ENCODE assay signal across 24 mouse cellular contexts in the genomic region with DNA sequence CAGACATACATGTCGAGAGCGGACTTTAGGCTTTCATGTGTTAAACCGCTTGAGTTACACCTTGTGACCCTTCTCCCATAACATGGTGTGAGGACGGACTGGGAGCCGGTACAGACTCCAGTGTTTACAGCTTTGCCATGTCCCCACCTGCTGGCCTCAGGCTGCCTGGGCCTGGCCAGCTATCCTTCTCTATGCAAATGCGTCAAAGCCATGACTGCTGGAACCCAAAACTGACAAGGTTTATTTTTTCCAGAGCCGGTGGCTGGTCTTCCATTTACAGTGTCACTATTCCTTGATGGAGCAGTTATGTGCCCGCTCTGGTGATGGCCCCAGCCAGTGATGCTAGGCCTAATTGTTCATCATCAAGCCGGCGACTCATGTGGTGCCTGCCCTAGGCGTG. TPM values are rescaled to one million over a fixed set of nuclear protein-coding genes. Genes with fewer than 3 reads are reported as not detected.
DNase-seq lines count a peak whose midpoint lies in the region; ATAC-seq and TF ChIP-seq lines count a peak whose summit lies in the region.
"Had no signal": no experiment of that assay in that cellular context is flagged by ENCODE, and none has a peak within 500 bp of the region (broad histone marks: within the 10 kb centered on the region; RNA-seq: fewer than 3 reads in every experiment).

No protein-coding gene starts in this region.

- H3K36me3 ChIP-seq in hindbrain, postnatal 0 days (ENCODE audit: insufficient read depth, low read length), result peaks cover 16% of the 10 kb centered on the region
- peaks cover 24% of the 10 kb centered on the region for H3K36me3 ChIP-seq in hindbrain, embryonic 12.5 days

- no peaks in the 10 kb centered on the region for H3K4me1 ChIP-seq in hindbrain, postnatal 0 days (ENCODE audit: insufficient read depth, low read length)
- H3K4me1 ChIP-seq in hindbrain, embryonic 12.5 days, result peaks cover 3% of the 10 kb centered on the region; the same call in 1 of the 2 replicates
- H3K4me1 ChIP-seq: embryonic facial prominence, embryonic 15.5 days; forebrain, embryonic 15.5 days; lung, embryonic 15.5 days had no signal

- no peak overlapping the region for H3K27ac ChIP-seq in hindbrain, postnatal 0 days
- no peak overlapping the region for H3K27ac ChIP-seq in hindbrain, embryonic 12.5 days
- H3K27ac ChIP-seq: embryonic facial prominence, embryonic 15.5 days; forebrain, embryonic 15.5 days; limb, embryonic 12.5 days; liver, embryonic 13.5 days; lung, embryonic 15.5 days; midbrain, embryonic 13.5 days had no signal

- peak; percentile 55 to 58 for DNase-seq in cerebellum, adult 18-20 months
- DNase-seq in cerebellum, postnatal 14 days, result no peak
- DNase-seq in hindbrain, postnatal 0 days (ENCODE audit: low spot score), result no peak
- peak; percentile 61 for DNase-seq in brain, adult 2 months (ENCODE audit: low read depth, low spot score)
- DNase-seq in cerebellum, postnatal 36 days, result peak; percentile 45 to 46
- DNase-seq in neural tube, embryonic 10.5 days (ENCODE audit: extremely low spot score, low spot score), result no peak
- DNase-seq: adrenal gland, postnatal 25 days; gastrocnemius, postnatal 14 days; heart, adult 18-20 months; kidney, adult 2 months; kidney, postnatal 10 days; layer of hippocampus, postnatal 36 days; liver, embryonic 13.5 days; lung, postnatal 36 days; right cerebral cortex, postnatal 14 days had no signal

- peak; percentile 32 for TF ChIP-seq CTCF in hindbrain, postnatal 0 days (IDR thresholded peaks at IDR 0.05; ENCODE audit: low read depth)

- no peaks in the 10 kb centered on the region for H3K9me3 ChIP-seq in hindbrain, postnatal 0 days (ENCODE audit: low read length)
- H3K9me3 ChIP-seq in hindbrain, embryonic 12.5 days (replicated peaks), result no peaks in the 10 kb centered on the region
- H3K9me3 ChIP-seq: embryonic facial prominence, embryonic 15.5 days; forebrain, embryonic 15.5 days; limb, embryonic 12.5 days; liver, embryonic 13.5 days; lung, embryonic 15.5 days; megakaryocyte, embryonic 14.5 days; midbrain, embryonic 13.5 days had no signal

- H3K27me3 ChIP-seq in hindbrain, postnatal 0 days (ENCODE audit: insufficient read depth, low read length), result no peaks in the 10 kb centered on the region
- no peaks in the 10 kb centered on the region for H3K27me3 ChIP-seq in hindbrain, embryonic 12.5 days
- H3K27me3 ChIP-seq: embryonic facial prominence, embryonic 15.5 days; forebrain, embryonic 15.5 days; limb, embryonic 12.5 days; liver, embryonic 13.5 days; lung, embryonic 15.5 days; megakaryocyte, embryonic 14.5 days; midbrain, embryonic 13.5 days had no signal

- H3K4me2 ChIP-seq in hindbrain, postnatal 0 days (ENCODE audit: low read depth, low read length), result no peak overlapping the region
- H3K4me2 ChIP-seq in hindbrain, embryonic 12.5 days (replicated peaks), result no peak overlapping the region
- H3K4me2 ChIP-seq: embryonic facial prominence, embryonic 15.5 days; forebrain, embryonic 15.5 days; limb, embryonic 12.5 days; liver, embryonic 13.5 days; lung, embryonic 15.5 days; midbrain, embryonic 13.5 days had no signal

- H3K9ac ChIP-seq in hindbrain, postnatal 0 days (replicated peaks; ENCODE audit: low read length), result no peak overlapping the region
- H3K9ac ChIP-seq in hindbrain, embryonic 12.5 days, result no peak overlapping the region
- H3K9ac ChIP-seq: embryonic facial prominence, embryonic 15.5 days; forebrain, embryonic 15.5 days; limb, embryonic 12.5 days; liver, embryonic 13.5 days; lung, embryonic 15.5 days; midbrain, embryonic 13.5 days had no signal

- no peak overlapping the region for H3K4me3 ChIP-seq in hindbrain, postnatal 0 days (ENCODE audit: low read length)
- H3K4me3 ChIP-seq in hindbrain, embryonic 12.5 days, result no peak overlapping the region
- H3K4me3 ChIP-seq: embryonic facial prominence, embryonic 15.5 days; forebrain, embryonic 15.5 days; limb, embryonic 12.5 days; liver, embryonic 13.5 days; lung, embryonic 15.5 days; megakaryocyte, embryonic 14.5 days; midbrain, embryonic 13.5 days had no signal

- WGBS in hindbrain, postnatal 0 days, result 80% methylated on average over 11 of the region's 11 CpGs
- WGBS in hindbrain, embryonic 12.5 days, result 83% methylated on average over 11 of the region's 11 CpGs

- ATAC-seq in hindbrain, postnatal 0 days, result no peak
- ATAC-seq in hindbrain, embryonic 12.5 days (ENCODE audit: low FRiP score), result no peak
- ATAC-seq: CD4-positive, CD25-positive, alpha-beta regulatory T cell, adult 4 months; forebrain, embryonic 15.5 days; hindbrain, embryonic 16.5 days; midbrain, embryonic 13.5 days had no signal

RNA-seq across cellular contexts. Expression of gene Sept8, which starts 22.2 kb away (rescaled TPM):
- 55.3 and 56.6 TPM in 2 replicates for total RNA-seq in hindbrain, postnatal 0 days (2014; rRNA removed)
- polyA plus RNA-seq in hindbrain, postnatal 0 days (2015; fragmentation: Nextera tagmentation; extraction: Ambion mirVana), result 19.1 and 20.9 TPM in 2 replicates
- polyA plus RNA-seq in hindbrain, embryonic 12.5 days (2016; fragmentation: Nextera tagmentation; extraction: Ambion mirVana), result 24.2 and 28.1 TPM in 2 replicates

RNA-seq across cellular contexts. Expression of gene Kif3a, which starts 26.0 kb away (rescaled TPM):
- 73.7 and 82.9 TPM in 2 replicates for total RNA-seq in hindbrain, postnatal 0 days (2014; rRNA removed)
- polyA plus RNA-seq in hindbrain, postnatal 0 days (2015; fragmentation: Nextera tagmentation; extraction: Ambion mirVana), result 332 and 344 TPM in 2 replicates
- 155 and 160 TPM in 2 replicates for polyA plus RNA-seq in hindbrain, embryonic 12.5 days (2016; fragmentation: Nextera tagmentation; extraction: Ambion mirVana)

Comparison
In these comparisons a context has a peak if more than half of its experiments do, and no peak if none do; other contexts are left out.
1. DNase-seq: peak in cerebellum, adult 18-20 months (2 of 2), brain, adult 2 months (single experiment) and cerebellum, postnatal 36 days (2 of 2); none in cerebellum, postnatal 14 days (0 of 2), hindbrain, postnatal 0 days (single experiment) and neural tube, embryonic 10.5 days (single experiment).